Mouse (Mus musculus) midbrain, postnatal 0 days (tissue): ENCODE results near the gene Afg3l1. TPM values are rescaled to one million over a fixed set of nuclear protein-coding genes. Genes with fewer than 3 reads are reported as not detected.
"Not testable (repeated sequence)": the region's sequence is repeated elsewhere in the genome, so short reads cannot be mapped to it uniquely, and the experiment has no call there.

Source experiments
- ATAC-seq: fragments of 200-750 bp; cut with Nextera tagmentation; 2 replicates; pipeline ENCODE4 v1.8.0; 2017; ENCODE audit warnings: moderate number of reproducible peaks, mild to moderate bottlenecking, moderate TSS enrichment, moderate library complexity; ENCODE audit not compliant: low FRiP score
- DNase-seq: peaks from one replicate; pipeline ENCODE4 v3.0.0-alpha.2; 2015; ENCODE audit warnings: low spot score
- H3K27ac ChIP-seq: fragments of 300-500 bp; sonication (generic); 2 replicates; pipeline ENCODE4 v1.5.1; 2014; ENCODE audit warnings: low read depth, mild to moderate bottlenecking, low read length, mixed read lengths
- H3K27me3 ChIP-seq: fragments of 300-500 bp; sonication (generic); 2 replicates; pipeline ENCODE4 v1.6.1; 2014; ENCODE audit warnings: low read length, control low read depth, mixed read lengths; ENCODE audit not compliant: insufficient read depth
- H3K36me3 ChIP-seq: fragments of 300-500 bp; sonication (generic); 2 replicates; pipeline ENCODE4 v1.6.1; 2014; ENCODE audit warnings: low read length, control low read depth, mixed read lengths; ENCODE audit not compliant: insufficient read depth
- H3K4me1 ChIP-seq: fragments of 300-500 bp; sonication (generic); 2 replicates; pipeline ENCODE4 v1.6.1; 2014; ENCODE audit warnings: mild to moderate bottlenecking, control low read depth, antibody characterized with exemption, low read length, mixed read lengths; ENCODE audit not compliant: insufficient read depth
- H3K4me2 ChIP-seq: fragments of 300-500 bp; sonication (generic); 2 replicates; pipeline ENCODE4 v1.6.1; 2014; ENCODE audit warnings: low read depth, mild to moderate bottlenecking, low read length, mixed read lengths; ENCODE audit not compliant: poor library complexity, severe bottlenecking
- H3K4me3 ChIP-seq: fragments of 300-500 bp; sonication (generic); 2 replicates; pipeline ENCODE4 v1.5.1; 2014; ENCODE audit warnings: low read depth, mild to moderate bottlenecking, low read length, moderate library complexity
- H3K9ac ChIP-seq: fragments of 300-500 bp; sonication (generic); replicated peaks from 2 replicates; pipeline ENCODE4 v1.6.1; 2014; ENCODE audit warnings: mild to moderate bottlenecking, low read length, moderate library complexity, mixed read lengths; ENCODE audit not compliant: poor library complexity, severe bottlenecking
- H3K9me3 ChIP-seq: fragments of 300-500 bp; sonication (generic); 2 replicates; pipeline ENCODE4 v1.6.1; 2016; ENCODE audit warnings: low read length, control low read depth
- CTCF ChIP-seq: IDR thresholded peaks from 2 replicates; pipeline ENCODE4 v1.5.1; 2016; ENCODE audit warnings: antibody characterized with exemption, mild to moderate bottlenecking
- WGBS: fragments of 180-500 bp; shearing (Covaris S2); extraction: QIAGEN DNeasy Blood & Tissue Kit; methylation state at CpG from one replicate; pipeline ENCODE4 v1.1.7; 2014; 5-methylcytosine and 5-hydroxymethylcytosine counted together
- polyA plus RNA-seq: library from polyadenylated mRNA; unstranded; fragments of >200 nt; fragmentation: Nextera tagmentation; extraction: Ambion mirVana; gene quantifications from 2 replicates; pipeline ENCODE4 v1.2.1, GENCODE M21; 2015
- total RNA-seq: library from RNA; depleted of rRNA; stranded (reverse); fragments of >200 nt; gene quantifications from 2 replicates; pipeline ENCODE4 v1.2.3, GENCODE M21; 2014

Gene Afg3l1
- total and polyA plus RNA-seq, 2 experiments from 2014 or later = 15.0 to 43.5 TPM

DNA sequence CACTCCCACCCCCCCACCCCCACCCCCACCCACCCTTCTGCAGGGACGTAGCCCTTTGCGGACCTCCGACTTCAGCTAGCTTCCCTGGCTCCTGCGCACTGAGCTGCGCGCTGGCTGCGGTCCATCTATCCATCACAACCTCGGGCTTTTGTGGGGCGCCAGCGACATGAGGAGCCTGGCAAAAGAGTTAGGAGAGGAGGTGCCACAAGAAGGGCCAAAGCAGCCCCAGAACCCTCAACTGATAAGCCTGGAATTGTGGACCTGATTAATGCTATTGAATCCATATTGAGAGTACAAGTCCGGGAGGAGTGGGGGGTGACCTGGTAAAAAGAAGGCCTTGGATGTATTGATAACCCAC is 37.8 kb downstream of the Afg3l1 start:
- peak overlapping the region; percentile 93 for H3K27ac ChIP-seq
- no peaks in the 10 kb centered on the region for H3K9me3 ChIP-seq
- 0% methylated on average over 11 of the region's 11 CpGs for WGBS
- peaks cover 11% of the 10 kb centered on the region for H3K4me1 ChIP-seq
- H3K27me3 ChIP-seq = no peaks in the 10 kb centered on the region
- peak overlapping the region; percentile 76 for H3K4me2 ChIP-seq
- H3K4me3 ChIP-seq = peak overlapping the region; percentile 90
- TF ChIP-seq CTCF = no peak
- H3K9ac ChIP-seq = peak overlapping the region; percentile 91; the same call in 1 of the 2 replicates
- DNase-seq (no peak), ATAC-seq (no peak)
- H3K36me3 ChIP-seq = peaks cover 2% of the 10 kb centered on the region; the same call in 1 of the 2 replicates

DNA sequence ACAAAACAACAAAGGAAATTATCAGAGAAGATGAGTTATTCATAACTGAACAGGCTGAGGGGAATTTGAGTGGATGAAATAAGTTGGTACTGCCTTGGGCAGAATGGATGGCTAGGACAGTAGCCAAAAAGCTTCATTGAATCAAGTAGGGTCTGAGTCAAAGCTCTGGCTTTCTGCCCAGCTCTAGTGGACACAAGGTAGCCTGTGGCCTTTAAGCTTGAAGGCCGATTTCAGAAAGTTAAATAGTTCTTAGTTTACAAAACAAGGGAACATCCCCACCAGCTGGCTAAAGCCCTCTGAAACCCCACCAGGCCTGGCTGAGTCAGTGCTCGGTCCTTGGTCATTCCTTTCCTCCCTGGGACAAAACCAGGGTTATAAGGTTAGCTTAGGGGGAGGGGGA is 38.9 kb downstream of the Afg3l1 start:
- H3K9me3 ChIP-seq = no peaks in the 10 kb centered on the region
- DNase-seq = peak; percentile 63
- H3K9ac ChIP-seq = no peak overlapping the region
- TF ChIP-seq CTCF = no peak
- peaks cover 8% of the 10 kb centered on the region for H3K36me3 ChIP-seq
- peaks cover 11% of the 10 kb centered on the region for H3K4me1 ChIP-seq
- H3K4me2 ChIP-seq = no peak overlapping the region
- ATAC-seq = no peak
- H3K27me3 ChIP-seq = no peaks in the 10 kb centered on the region
- WGBS = 19% methylated on average over 2 of the region's 2 CpGs
- H3K4me3 ChIP-seq = no peak overlapping the region
- no peak overlapping the region for H3K27ac ChIP-seq

DNA sequence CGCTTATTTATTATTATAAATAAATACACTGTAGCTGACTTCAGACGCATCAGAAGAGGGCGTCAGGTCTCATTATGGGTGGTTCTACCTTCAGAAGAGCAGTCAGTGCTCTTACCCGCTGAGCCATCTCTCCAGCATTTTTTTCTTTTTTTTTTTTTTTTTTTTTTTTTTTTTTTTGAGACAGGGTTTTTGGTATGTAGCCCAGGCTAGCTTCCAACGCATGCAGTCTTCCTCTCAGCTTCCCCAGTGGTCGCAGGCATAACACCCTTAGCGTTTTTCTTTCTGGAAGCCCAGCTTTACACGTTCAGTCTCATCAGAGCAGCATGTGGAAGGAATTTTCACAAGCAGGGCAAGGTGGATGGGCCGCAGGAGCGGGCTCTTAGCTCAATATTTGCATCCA is 40.5 kb downstream of the Afg3l1 start:
- TF ChIP-seq CTCF = no peak
- Histone ChIP-seq H3K36me3 (peaks cover 13% of the 10 kb centered on the region), H3K4me2 (peak overlapping the region; percentile 47), H3K4me3 (peak overlapping the region; percentile 77), H3K4me1 (peaks cover 7% of the 10 kb centered on the region), H3K27ac (0 out of 2 replicates have a peak overlapping the region, but pooled peaks have one; percentile 59), H3K27me3 (no peaks in the 10 kb centered on the region), H3K9ac (peak overlapping the region; percentile 78; the same call in 1 of the 2 replicates), H3K9me3 (no peaks in the 10 kb centered on the region)
- ATAC-seq (no peak), DNase-seq (no peak)
- 28% methylated on average over 10 of the region's 10 CpGs for WGBS

- peak within 1 kb of the TSS; percentile 88 for H3K4me2 ChIP-seq
- peak; percentile 98 for DNase-seq
- H3K4me3 ChIP-seq = peak within 1 kb of the TSS; percentile 77
- peak; percentile 92 for ATAC-seq
- peaks cover 15% of the 10 kb centered on the region for H3K36me3 ChIP-seq
- H3K27me3 ChIP-seq = no peaks in the 10 kb centered on the region
- WGBS = 0% methylated on average over 20 of the region's 20 CpGs
- peak; percentile 39 for TF ChIP-seq CTCF
- H3K9me3 ChIP-seq = no peaks in the 10 kb centered on the region
- peak within 1 kb of the TSS; percentile 78 for H3K9ac ChIP-seq
- 0 out of 2 replicates have a peak within 1 kb of the TSS, but pooled peaks have one; percentile 59 for H3K27ac ChIP-seq
- H3K4me1 ChIP-seq = peaks cover 7% of the 10 kb centered on the region
Measured at GRCm38 (mm10) chr8:123518667-123519066, 41.0 kb downstream of the Afg3l1 start, which contains the start of gene Gas8. Gas8 (plus strand) TSS chr8:123518834.

DNA sequence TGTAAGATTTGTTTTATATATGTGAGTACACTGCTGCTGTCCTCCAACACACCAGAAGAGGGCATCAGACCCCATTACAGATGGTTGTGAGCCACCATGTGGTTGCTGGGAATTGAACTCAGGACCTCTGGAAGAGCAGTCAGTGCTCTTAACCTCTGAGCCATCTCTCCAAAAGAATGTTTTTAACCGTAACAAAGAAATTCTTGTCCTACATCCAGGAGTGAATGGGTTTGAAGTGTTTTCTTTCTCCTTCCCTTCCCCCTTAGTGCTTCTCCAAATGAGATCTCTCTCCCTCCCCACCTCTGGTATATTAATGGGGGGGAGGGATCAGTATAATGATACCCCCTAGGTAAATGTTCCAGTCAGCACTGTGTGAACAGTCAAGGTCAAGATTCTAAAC is 42.3 kb downstream of the Afg3l1 start:
- 88% methylated on average over 1 of the region's 1 CpGs for WGBS
- not testable (repeated sequence) for ATAC-seq

DNA sequence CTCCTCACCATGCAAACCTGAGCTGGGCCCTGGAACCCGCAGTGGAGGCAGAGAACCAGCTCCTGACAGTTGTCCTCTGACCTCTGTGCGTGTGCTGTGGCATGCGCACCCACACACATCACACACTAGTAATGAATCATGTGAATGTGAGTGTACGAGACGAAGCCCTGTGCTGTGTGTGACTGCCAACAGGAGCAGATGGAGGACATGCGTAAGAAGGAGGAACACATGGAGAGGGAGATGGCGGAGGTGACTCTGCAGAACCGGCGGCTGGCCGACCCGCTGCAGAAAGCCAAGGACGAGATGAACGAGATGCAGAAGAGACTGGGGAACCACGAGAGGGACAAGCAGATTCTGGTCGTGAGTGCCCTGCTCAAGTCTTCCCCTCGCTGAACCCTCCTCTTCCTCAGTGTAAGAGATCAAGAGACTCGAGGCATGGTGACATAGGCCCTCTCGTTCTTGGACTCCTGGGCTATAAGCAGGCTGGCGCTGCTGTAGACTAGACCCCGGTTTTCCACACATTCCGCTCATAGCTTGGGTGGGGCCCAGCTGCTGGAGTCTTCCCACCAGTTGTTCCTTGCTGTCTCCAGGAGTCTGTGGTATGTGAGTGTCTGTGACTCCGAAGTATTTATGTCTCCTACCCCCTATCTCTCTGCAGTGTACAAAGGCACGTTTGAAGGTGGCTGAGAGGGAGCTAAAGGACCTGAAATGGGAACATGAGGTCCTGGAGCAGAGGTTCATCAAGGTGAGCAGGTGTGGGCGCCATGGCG is 50.2 kb downstream of the Afg3l1 start:
- no peak overlapping the region for H3K9ac ChIP-seq
- no peaks in the 10 kb centered on the region for H3K9me3 ChIP-seq
- no peak overlapping the region for H3K27ac ChIP-seq
- DNase-seq = no peak
- no peak overlapping the region for H3K4me2 ChIP-seq
- H3K27me3 ChIP-seq = no peaks in the 10 kb centered on the region
- WGBS = 92% methylated on average over 25 of the region's 25 CpGs
- no peak overlapping the region for H3K4me3 ChIP-seq
- no peak for TF ChIP-seq CTCF
- no peak; the same call in 1 of the 2 replicates for ATAC-seq
- peaks cover 86% of the 10 kb centered on the region for H3K36me3 ChIP-seq
- no peaks in the 10 kb centered on the region for H3K4me1 ChIP-seq

More for the DNA sequence above, 42.3 kb downstream of the Afg3l1 start:
- not testable (repeated sequence) for H3K4me2 ChIP-seq, H3K9me3 ChIP-seq, H3K4me1 ChIP-seq, H3K9ac ChIP-seq, H3K27ac ChIP-seq, H3K4me3 ChIP-seq, H3K27me3 ChIP-seq, DNase-seq
- peaks cover 26% of the 10 kb centered on the region for H3K36me3 ChIP-seq
